Mouse (Mus musculus) olfactory bulb, adult 2 months (tissue): ENCODE results near the gene Otub1.

ENCODE experiments used
- CTCF ChIP-seq: fragments of 200-500 bp; IDR thresholded peaks from 2 replicates; pipeline ENCODE4 v1.5.1; 2012; ENCODE audit warnings: low read depth, mild to moderate bottlenecking, low read length, moderate library complexity; ENCODE audit not compliant: insufficient read depth
- POLR2A ChIP-seq: fragments of 200-500 bp; IDR thresholded peaks from 2 replicates; pipeline ENCODE4 v1.6.1; 2012; ENCODE audit warnings: mild to moderate bottlenecking, low read depth, low read length, moderate library complexity; ENCODE audit not compliant: insufficient read depth

DNA sequence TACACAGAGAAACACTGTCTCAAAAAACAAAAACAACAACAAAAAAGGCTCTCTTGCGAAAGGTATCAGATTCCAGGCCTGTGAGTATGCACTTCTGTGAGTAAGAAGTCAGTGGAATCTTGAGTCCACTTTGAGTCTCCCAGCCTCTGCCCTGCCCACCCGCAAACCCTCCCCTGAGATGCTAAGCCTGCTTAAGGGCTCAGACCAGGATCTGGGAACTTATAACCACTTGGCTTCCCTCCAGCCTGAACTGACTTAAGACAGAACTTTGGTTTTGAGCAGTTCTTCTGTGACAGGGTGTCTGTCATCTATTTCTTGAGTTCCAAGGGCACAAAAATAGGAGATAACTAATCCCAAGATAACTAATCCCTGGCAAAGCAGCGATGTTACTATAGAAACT, 6.9 kb upstream of the Otub1 start:
- no peak for TF ChIP-seq CTCF
- TF ChIP-seq POLR2A: no peak
